Mouse (Mus musculus) duodenum, adult 2 months (tissue): ENCODE measurements around the gene Sobp. TPM values are rescaled to one million over a fixed set of nuclear protein-coding genes. Genes with fewer than 3 reads are reported as not detected.

ENCODE experiments used
- polyA plus RNA-seq: library from polyadenylated mRNA; depleted of rRNA; stranded (reverse); fragments of >200 nt; gene quantifications from 2 replicates; pipeline ENCODE4 v1.2.3, GENCODE M21; 2012; ENCODE audit warnings: low replicate concordance; rRNA removed

Sobp gene
- 0.92 and 0.96 TPM in 2 replicates for polyA plus RNA-seq

DNA sequence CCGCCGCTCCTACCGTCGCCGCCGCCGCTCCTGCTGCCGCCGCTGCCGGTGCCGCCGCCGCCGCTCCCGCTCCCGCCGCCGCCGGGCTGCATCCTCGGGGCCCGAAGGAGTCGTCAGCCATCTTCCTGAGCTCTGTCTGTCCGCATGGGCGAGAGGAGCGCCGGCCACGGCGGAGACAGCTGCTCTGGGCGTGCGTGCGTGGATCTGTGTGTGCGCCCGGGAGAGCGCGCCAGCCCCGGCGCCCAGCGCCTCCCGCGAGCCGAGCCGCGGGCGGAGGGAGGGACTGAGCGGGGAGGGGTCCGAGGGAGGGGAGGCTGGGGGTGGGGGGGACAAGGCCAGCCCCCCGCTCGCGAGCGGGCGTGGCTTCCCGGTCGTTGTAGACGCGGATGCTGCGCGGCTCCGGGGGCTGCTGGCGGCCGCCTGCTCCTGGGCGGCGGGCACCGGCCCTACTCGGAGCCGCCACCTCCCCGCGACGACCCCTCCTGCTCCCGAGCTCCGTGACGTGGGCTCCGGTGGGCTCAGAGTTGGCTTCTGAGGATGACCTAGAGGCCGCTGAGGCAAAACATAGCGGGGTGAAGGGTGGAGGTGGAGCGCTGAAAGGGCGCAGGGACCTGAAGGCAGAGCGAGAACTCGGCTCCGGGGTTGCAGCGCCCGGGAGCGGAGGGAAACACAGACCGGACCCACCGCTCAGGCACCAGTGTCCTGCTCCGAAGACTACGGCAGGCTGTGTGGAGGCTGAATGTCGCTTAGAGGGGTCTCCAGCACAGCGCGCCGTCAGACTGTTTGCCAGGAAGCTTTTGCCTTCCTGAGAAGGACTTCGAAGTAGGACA lies at the start of gene Sobp, which contains the start of gene 9030612E09Rik:
TSS of gene Sobp (minus strand) at position 205 of the 830 bp plus-strand sequence.
TSS of gene 9030612E09Rik (plus strand) at position 379 of the 830 bp plus-strand sequence.

DNA sequence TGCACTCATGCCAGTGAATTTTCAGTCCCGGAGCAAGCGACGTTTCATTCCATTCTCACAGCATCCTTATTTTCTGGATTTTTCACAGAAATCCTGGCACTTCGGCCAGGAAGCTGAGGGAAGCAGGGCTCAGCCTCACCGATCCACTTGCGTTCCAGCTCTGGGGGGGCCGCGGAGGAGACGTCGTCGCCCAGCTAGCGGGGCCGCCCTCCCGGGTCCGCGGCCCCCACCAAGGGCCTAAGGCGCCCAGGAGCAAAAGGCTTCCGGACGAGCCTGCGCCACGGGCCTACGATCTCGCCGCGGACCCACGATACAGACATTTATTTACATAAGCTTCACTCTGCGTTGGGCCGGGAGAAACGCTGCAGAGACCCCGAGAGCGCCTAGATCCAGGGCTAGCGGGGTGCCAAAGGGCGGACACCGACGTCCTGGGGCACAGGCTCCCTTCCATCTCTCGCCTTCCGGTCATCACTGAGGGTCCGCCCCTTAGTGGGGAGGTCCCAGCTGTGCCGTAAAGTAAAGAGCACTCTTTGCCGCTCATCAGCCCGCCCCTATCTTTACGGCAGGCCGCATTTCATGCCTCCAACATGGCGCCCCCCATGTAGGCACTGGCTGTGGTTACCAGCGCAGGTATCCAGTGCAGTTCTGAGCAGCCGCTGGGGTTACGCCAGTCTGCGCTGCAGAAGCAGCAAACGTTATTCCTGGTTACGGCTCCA lies 46.7 kb upstream of the Sobp start, which contains the start of gene Pdss2:
TSS of gene Pdss2 (plus strand) at position 577 of the 716 bp plus-strand sequence.

Other genes with a start within 250 kb of the Sobp start
- 0.12 and 0.34 TPM in 2 replicates for gene 9030612E09Rik, start 174 bp upstream of the Sobp start, polyA plus RNA-seq
- gene Pdss2, start 47.0 kb upstream of the Sobp start, polyA plus RNA-seq: 16.8 and 25.6 TPM in 2 replicates